Mouse (Mus musculus): Measurements from ENCODE around the gene Ncor2.

The Ncor2 gene

GRCm38 (mm10) chr5:125178171-125179006, 630 bp downstream of the Ncor2 start:
- no peak for TF ChIP-seq GATA4 (IDR thresholded peaks at IDR 0.05; ENCODE audit: insufficient replicate concordance, low read length)

GRCm38 (mm10) chr5:125177481-125178134, 1.4 kb downstream of the Ncor2 start:
- peak; percentile 10; the same call in 1 of the 2 replicates for TF ChIP-seq GATA4 (IDR thresholded peaks at IDR 0.05; ENCODE audit: insufficient replicate concordance, low read length)

- TF ChIP-seq GATA4 (IDR thresholded peaks at IDR 0.05; ENCODE audit: insufficient replicate concordance, low read length), result no peak
Measured at GRCm38 (mm10) chr5:125176864-125177263, 2.2 kb downstream of the Ncor2 start.

- TF ChIP-seq GATA4 (IDR thresholded peaks at IDR 0.05; ENCODE audit: insufficient replicate concordance, low read length), result no peak
Measured at GRCm38 (mm10) chr5:125176370-125176766, 2.7 kb downstream of the Ncor2 start.

- TF ChIP-seq GATA4 (IDR thresholded peaks at IDR 0.05; ENCODE audit: insufficient replicate concordance, low read length), result no peak
Measured at GRCm38 (mm10) chr5:125175673-125176369, 3.2 kb downstream of the Ncor2 start.

- TF ChIP-seq GATA4 (IDR thresholded peaks at IDR 0.05; ENCODE audit: insufficient replicate concordance, low read length), result no peak
Measured at GRCm38 (mm10) chr5:125174726-125175672, 4.0 kb downstream of the Ncor2 start.

- no peak for TF ChIP-seq GATA4 (IDR thresholded peaks at IDR 0.05; ENCODE audit: insufficient replicate concordance, low read length)
Measured at GRCm38 (mm10) chr5:125173868-125174267, 5.2 kb downstream of the Ncor2 start.

GRCm38 (mm10) chr5:125172831-125173615, 6.0 kb downstream of the Ncor2 start:
- TF ChIP-seq GATA4 (IDR thresholded peaks at IDR 0.05; ENCODE audit: insufficient replicate concordance, low read length), result no peak

GRCm38 (mm10) chr5:125171259-125171658, 7.8 kb downstream of the Ncor2 start:
- TF ChIP-seq GATA4 (IDR thresholded peaks at IDR 0.05; ENCODE audit: insufficient replicate concordance, low read length), result no peak

GRCm38 (mm10) chr5:125170107-125170842, 8.7 kb downstream of the Ncor2 start:
- TF ChIP-seq GATA4 (IDR thresholded peaks at IDR 0.05; ENCODE audit: insufficient replicate concordance, low read length), result no peak

- no peak for TF ChIP-seq GATA4 (IDR thresholded peaks at IDR 0.05; ENCODE audit: insufficient replicate concordance, low read length)
Measured at GRCm38 (mm10) chr5:125168101-125168500, 10.9 kb downstream of the Ncor2 start.

GRCm38 (mm10) chr5:125167524-125167923, 11.5 kb downstream of the Ncor2 start:
- no peak for TF ChIP-seq GATA4 (IDR thresholded peaks at IDR 0.05; ENCODE audit: insufficient replicate concordance, low read length)

- TF ChIP-seq GATA4 (IDR thresholded peaks at IDR 0.05; ENCODE audit: insufficient replicate concordance, low read length), result no peak
Measured at GRCm38 (mm10) chr5:125165993-125166392, 13.0 kb downstream of the Ncor2 start.
